ENCODE assay signal across 9 mouse cellular contexts in genomic region chr12:100578291-100578690, GRCm38 (mm10). TPM values are rescaled to one million over a fixed set of nuclear protein-coding genes. Genes with fewer than 3 reads are reported as not detected.
DNase-seq lines count a peak whose midpoint lies in the region; ATAC-seq and TF ChIP-seq lines count a peak whose summit lies in the region.
"Had no signal": no experiment of that assay in that cellular context is flagged by ENCODE, and none has a peak within 500 bp of the region (broad histone marks: within the 10 kb centered on the region; RNA-seq: fewer than 3 reads in every experiment).

No protein-coding gene starts in this region.

- no peak for ATAC-seq in intestine, postnatal 0 days
- ATAC-seq in intestine, embryonic 16.5 days, result no peak
- ATAC-seq in G1E (ENCODE audit: extremely low read depth, insufficient number of reproducible peaks, low FRiP score, poor library complexity, severe bottlenecking), result peak; percentile 46; the same call in 1 of the 2 replicates
- peak; percentile 80 for ATAC-seq in common myeloid progenitor, adult 5-6 weeks (replicated peaks; ENCODE audit: low read depth, poor library complexity, severe bottlenecking)

- no peak overlapping the region for H3K27ac ChIP-seq in intestine, postnatal 0 days (ENCODE audit: low read depth, low read length)
- no peak overlapping the region for H3K27ac ChIP-seq in intestine, embryonic 16.5 days (ENCODE audit: low read length)
- H3K27ac ChIP-seq: embryonic facial prominence, embryonic 12.5 days had no signal

- no peak overlapping the region for H3K4me2 ChIP-seq in intestine, postnatal 0 days (replicated peaks; ENCODE audit: low read depth)
- no peak overlapping the region for H3K4me2 ChIP-seq in intestine, embryonic 16.5 days (ENCODE audit: low read depth, low read length)
- H3K4me2 ChIP-seq: embryonic facial prominence, embryonic 12.5 days had no signal

- no peaks in the 10 kb centered on the region for H3K4me1 ChIP-seq in intestine, postnatal 0 days (replicated peaks; ENCODE audit: control insufficient read depth, insufficient read depth, low read length)
- no peaks in the 10 kb centered on the region for H3K4me1 ChIP-seq in intestine, embryonic 16.5 days (ENCODE audit: control insufficient read depth, insufficient read depth, low read length)
- no peaks in the 10 kb centered on the region for H3K4me1 ChIP-seq in G1E (ENCODE audit: insufficient read depth, low read depth, low read length)
- H3K4me1 ChIP-seq: embryonic facial prominence, embryonic 12.5 days had no signal

- TF ChIP-seq CTCF in intestine, postnatal 0 days (IDR thresholded peaks at IDR 0.05; ENCODE audit: low read depth), result peak; percentile 82
- TF ChIP-seq CTCF in G1E (IDR thresholded peaks at IDR 0.05; ENCODE audit: low read depth, low read length), result peak; percentile 48

- peak; percentile 80 for DNase-seq in 416B (ENCODE audit: low read depth)
- no peak for DNase-seq in G1E (ENCODE audit: low spot score)
- peak; percentile 2 for DNase-seq in large intestine, adult 2 months (ENCODE audit: low read depth, low spot score)
- peak; percentile 77 for DNase-seq in retina, embryonic 14.5 days (ENCODE audit: low spot score)
- DNase-seq in urinary bladder, postnatal 4 days (ENCODE audit: low spot score in 2 of 2), result no peak

- H3K9me3 ChIP-seq in intestine, postnatal 0 days (ENCODE audit: control insufficient read depth), result no peaks in the 10 kb centered on the region
- no peaks in the 10 kb centered on the region for H3K9me3 ChIP-seq in intestine, embryonic 16.5 days (ENCODE audit: control insufficient read depth, low read length)
- H3K9me3 ChIP-seq in G1E (replicated peaks), result no peaks in the 10 kb centered on the region
- H3K9me3 ChIP-seq: embryonic facial prominence, embryonic 12.5 days had no signal

- H3K27me3 ChIP-seq in intestine, postnatal 0 days (replicated peaks; ENCODE audit: control insufficient read depth, insufficient read depth, low read length), result no peaks in the 10 kb centered on the region
- H3K27me3 ChIP-seq in intestine, embryonic 16.5 days (replicated peaks; ENCODE audit: control insufficient read depth, insufficient read depth, low read length), result no peaks in the 10 kb centered on the region
- no peaks in the 10 kb centered on the region for H3K27me3 ChIP-seq in G1E (ENCODE audit: insufficient read depth, low read length)
- H3K27me3 ChIP-seq: embryonic facial prominence, embryonic 12.5 days had no signal

- no peaks in the 10 kb centered on the region for H3K36me3 ChIP-seq in intestine, postnatal 0 days (ENCODE audit: control insufficient read depth, insufficient read depth)
- H3K36me3 ChIP-seq in intestine, embryonic 16.5 days (ENCODE audit: control insufficient read depth, insufficient read depth, low read length), result no peaks in the 10 kb centered on the region
- peaks cover 76% of the 10 kb centered on the region for H3K36me3 ChIP-seq in G1E (replicated peaks)

- no peak overlapping the region for H3K4me3 ChIP-seq in intestine, postnatal 0 days (ENCODE audit: low read depth, low read length)
- H3K4me3 ChIP-seq in intestine, embryonic 16.5 days (ENCODE audit: low read length), result no peak overlapping the region
- no peak overlapping the region for H3K4me3 ChIP-seq in G1E (ENCODE audit: low read depth, low read length)
- H3K4me3 ChIP-seq: embryonic facial prominence, embryonic 12.5 days had no signal

- 63% methylated on average over 2 of the region's 2 CpGs for WGBS in intestine, postnatal 0 days
- 47% methylated on average over 2 of the region's 2 CpGs for WGBS in intestine, embryonic 16.5 days
- WGBS in large intestine, adult 2 months, result 48% methylated on average over 2 of the region's 2 CpGs

- no peak overlapping the region for H3K9ac ChIP-seq in intestine, postnatal 0 days (ENCODE audit: low read depth, low read length)
- H3K9ac ChIP-seq in intestine, embryonic 16.5 days (ENCODE audit: low read depth, low read length), result no peak overlapping the region
- H3K9ac ChIP-seq: embryonic facial prominence, embryonic 12.5 days had no signal

RNA-seq across cellular contexts. Expression of gene Ttc7b, which starts 57.7 kb away (rescaled TPM):
- polyA plus RNA-seq in intestine, postnatal 0 days (2015; fragmentation: Nextera tagmentation; extraction: Ambion mirVana), result 4.0 and 4.1 TPM in 2 replicates
- 2.4 and 2.8 TPM in 2 replicates for polyA plus RNA-seq in intestine, embryonic 16.5 days (2015; fragmentation: Nextera tagmentation; extraction: Ambion mirVana)
- 27.1 and 33.9 TPM in 2 replicates for total RNA-seq in G1E (2014; fragmentation: Nextera tagmentation)
- total RNA-seq in G1E (2017), result 25.4 and 26.8 TPM in 2 replicates
- polyA plus RNA-seq in G1E (2012), result 21.1 and 24.2 TPM in 2 replicates
- total RNA-seq in common myeloid progenitor, adult 5-6 weeks (2017), result 17.8 and 18.0 TPM in 2 replicates
- polyA plus RNA-seq in large intestine, adult 2 months (2012; rRNA removed), result 9.9 and 11.6 TPM in 2 replicates

Comparison
In these comparisons a context has a peak if more than half of its experiments do, and no peak if none do; other contexts are left out.
1. ATAC-seq: peak in G1E (single experiment) and common myeloid progenitor, adult 5-6 weeks (single experiment); none in intestine, postnatal 0 days (single experiment) and intestine, embryonic 16.5 days (single experiment).
2. DNase-seq: peak in 416B (single experiment), large intestine, adult 2 months (single experiment) and retina, embryonic 14.5 days (single experiment); none in G1E (single experiment) and urinary bladder, postnatal 4 days (0 of 2).